Mouse (Mus musculus) gonadal fat pad, adult 2 months (tissue): ENCODE measurements around the gene Olfr282. TPM values are rescaled to one million over a fixed set of nuclear protein-coding genes. Genes with fewer than 3 reads are reported as not detected.

Source experiments
- DNase-seq: peaks from one replicate; pipeline ENCODE4 v3.0.0-alpha.2; 2012; ENCODE audit warnings: low read depth
- polyA plus RNA-seq: library from polyadenylated mRNA; depleted of rRNA; stranded (reverse); fragments of >200 nt; gene quantifications from 2 replicates; pipeline ENCODE4 v1.2.3, GENCODE M21; 2012; rRNA removed

Olfr282 gene
- polyA plus RNA-seq, 1 experiment = not detected

DNA sequence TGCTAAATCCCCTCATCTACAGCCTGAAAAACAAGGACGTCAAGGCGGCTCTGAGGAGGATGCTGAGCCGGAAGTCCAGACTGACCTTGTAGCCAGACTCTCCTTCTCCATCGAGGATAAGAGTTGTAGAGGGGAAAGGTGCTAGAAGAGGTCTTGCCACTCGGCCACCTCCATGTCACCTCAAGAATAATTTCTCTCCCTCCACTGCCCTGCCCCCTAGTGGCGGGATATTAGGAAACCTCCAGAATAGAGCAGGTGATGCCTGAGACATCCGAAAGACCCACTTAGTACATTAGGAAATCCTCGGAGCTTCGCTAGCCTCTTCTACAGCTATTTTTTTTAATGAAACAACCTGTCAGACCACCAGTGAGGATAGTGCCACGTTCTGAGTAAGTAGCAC is 44.4 kb downstream of the Olfr282 start:
- DNase-seq = no peak

- DNase-seq = no peak
Observed at GRCm38 (mm10) chr15:98476281-98476680, 45.3 kb downstream of the Olfr282 start.

DNA sequence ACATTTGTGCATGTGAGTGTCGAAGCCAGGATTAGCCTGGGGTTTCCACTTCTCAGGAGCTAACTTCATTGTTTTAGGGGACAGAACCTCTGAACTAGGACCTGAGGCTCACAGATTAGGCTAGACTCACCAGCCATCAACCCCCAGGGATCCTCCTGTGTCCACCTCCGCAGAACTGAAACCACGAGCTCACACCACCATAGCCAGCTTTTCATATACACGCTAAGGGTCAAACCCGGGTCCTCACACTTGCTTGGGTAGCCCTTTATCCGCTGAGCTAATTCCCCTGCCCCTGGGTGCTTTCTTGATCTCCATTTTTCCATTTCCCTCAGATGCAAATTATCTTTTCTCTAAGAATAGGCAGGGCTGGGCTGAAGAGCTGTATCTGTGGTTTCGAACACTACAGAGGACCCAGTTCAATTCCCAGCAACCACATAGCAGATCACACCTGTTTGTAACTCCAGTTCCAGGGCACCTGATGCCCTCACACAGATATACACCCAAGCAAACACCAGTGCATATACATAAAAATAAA is 48.6 kb downstream of the Olfr282 start:
- no peak for DNase-seq

DNA sequence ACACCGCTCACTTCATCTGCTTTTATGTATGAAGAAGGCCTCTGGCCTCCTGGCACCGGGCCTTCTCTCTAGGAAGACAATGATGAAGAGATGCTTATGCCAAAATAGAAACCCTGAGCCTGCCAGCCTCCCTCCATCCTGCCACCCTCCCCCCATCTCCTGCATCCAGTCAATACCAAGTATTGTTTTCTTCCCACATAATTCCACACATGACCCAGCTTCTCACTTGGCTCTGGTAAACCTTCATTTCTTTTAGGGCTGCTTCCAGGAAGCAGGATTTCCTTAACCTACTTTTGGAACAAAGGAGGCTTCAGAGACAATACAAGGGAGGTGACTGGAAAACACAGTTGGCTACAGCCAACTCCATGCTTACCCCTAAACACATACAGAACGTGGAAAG is 51.7 kb downstream of the Olfr282 start, which contains the start of gene Lalba:
Gene Lalba, minus strand, starts transcription at position 21 of the 400 bp plus-strand sequence.
- no peak for DNase-seq

- DNase-seq = no peak
Observed at GRCm38 (mm10) chr15:98483907-98484886, 53.2 kb downstream of the Olfr282 start.

DNA sequence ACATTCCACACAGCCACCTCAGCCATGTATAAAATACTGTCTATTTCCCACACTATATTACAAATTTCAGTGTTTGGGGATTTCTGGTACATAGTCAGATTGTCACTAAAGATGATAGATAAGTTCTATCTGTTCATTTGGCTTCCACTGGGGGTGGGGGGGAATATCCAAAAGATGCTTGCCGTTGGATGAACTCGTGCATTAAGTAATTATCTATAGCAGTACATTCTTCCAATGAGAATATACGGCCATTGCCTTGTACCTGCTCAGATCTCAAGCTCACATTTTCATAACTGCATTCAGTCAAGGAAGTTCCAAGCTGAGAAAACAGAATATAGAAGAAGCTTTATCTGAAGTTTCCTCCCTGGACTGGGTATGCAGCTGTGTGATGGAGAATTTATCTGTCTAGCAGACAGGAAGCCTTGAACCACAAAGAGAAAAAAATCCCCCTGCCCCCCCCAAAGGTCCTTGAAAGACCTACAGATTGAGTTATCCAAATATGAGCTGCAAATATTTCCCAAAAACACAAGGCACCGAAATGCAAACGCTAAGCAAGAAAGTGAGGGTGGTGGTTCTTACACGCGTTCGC is 55.5 kb downstream of the Olfr282 start:
- no peak for DNase-seq

Other genes with a start within 250 kb of the Olfr282 start
- gene Olfr288, start 235.7 kb upstream of the Olfr282 start, polyA plus RNA-seq = not detected in 2 replicates
- not detected in 2 replicates for gene Gm44579, start 210.2 kb upstream of the Olfr282 start, polyA plus RNA-seq
- not detected in 2 replicates for gene Olfr287, start 210.2 kb upstream of the Olfr282 start, polyA plus RNA-seq
- not detected in 2 replicates for gene Olfr286, start 196.8 kb upstream of the Olfr282 start, polyA plus RNA-seq
- gene H1fnt, start 173.9 kb upstream of the Olfr282 start, polyA plus RNA-seq = 1.6 and 2.5 TPM in 2 replicates
- 2.5 and 2.7 TPM in 2 replicates for gene Zfp641, start 135.1 kb upstream of the Olfr282 start, polyA plus RNA-seq
- not detected in 2 replicates for gene Olfr285, start 113.9 kb upstream of the Olfr282 start, polyA plus RNA-seq
- gene Olfr284, start 90.2 kb upstream of the Olfr282 start, polyA plus RNA-seq = not detected in 2 replicates
- not detected in 2 replicates for gene Olfr283, start 50.3 kb upstream of the Olfr282 start, polyA plus RNA-seq
- not detected in 2 replicates for gene Olfr281, start 21.4 kb downstream of the Olfr282 start, polyA plus RNA-seq
- gene OR5BS1P, start 38.7 kb downstream of the Olfr282 start, polyA plus RNA-seq = not detected in 2 replicates
- 0.15 and 0.24 TPM in 2 replicates for gene Lalba, start 51.5 kb downstream of the Olfr282 start, polyA plus RNA-seq
- gene Olfr279, start 61.2 kb downstream of the Olfr282 start, polyA plus RNA-seq = not detected in 2 replicates
- gene Kansl2, start 103.0 kb downstream of the Olfr282 start, polyA plus RNA-seq = 38.4 and 41.0 TPM in 2 replicates
- gene Ccnt1, start 139.7 kb downstream of the Olfr282 start, polyA plus RNA-seq = 12.0 and 13.2 TPM in 2 replicates
- gene 4930415O20Rik, start 139.8 kb downstream of the Olfr282 start, polyA plus RNA-seq = 0.58 and 1.3 TPM in 2 replicates
- 84.8 and 91.2 TPM in 2 replicates for gene Adcy6, start 178.9 kb downstream of the Olfr282 start, polyA plus RNA-seq
- 13.7 and 16.1 TPM in 2 replicates for gene Cacnb3, start 199.6 kb downstream of the Olfr282 start, polyA plus RNA-seq
- gene Ddx23, start 231.7 kb downstream of the Olfr282 start, polyA plus RNA-seq = 30.2 and 31.3 TPM in 2 replicates
- 2.6 and 4.8 TPM in 2 replicates for gene Rnd1, start 246.2 kb downstream of the Olfr282 start, polyA plus RNA-seq